Mouse (Mus musculus): ENCODE results near the gene Mtf1. TPM values are rescaled to one million over a fixed set of nuclear protein-coding genes. Genes with fewer than 3 reads are reported as not detected.

Mtf1 gene
- total RNA-seq (2015) (30.0 and 43.0 TPM in 2 replicates), total RNA-seq (2017) (27.8 and 35.8 TPM in 2 replicates)

DNA sequence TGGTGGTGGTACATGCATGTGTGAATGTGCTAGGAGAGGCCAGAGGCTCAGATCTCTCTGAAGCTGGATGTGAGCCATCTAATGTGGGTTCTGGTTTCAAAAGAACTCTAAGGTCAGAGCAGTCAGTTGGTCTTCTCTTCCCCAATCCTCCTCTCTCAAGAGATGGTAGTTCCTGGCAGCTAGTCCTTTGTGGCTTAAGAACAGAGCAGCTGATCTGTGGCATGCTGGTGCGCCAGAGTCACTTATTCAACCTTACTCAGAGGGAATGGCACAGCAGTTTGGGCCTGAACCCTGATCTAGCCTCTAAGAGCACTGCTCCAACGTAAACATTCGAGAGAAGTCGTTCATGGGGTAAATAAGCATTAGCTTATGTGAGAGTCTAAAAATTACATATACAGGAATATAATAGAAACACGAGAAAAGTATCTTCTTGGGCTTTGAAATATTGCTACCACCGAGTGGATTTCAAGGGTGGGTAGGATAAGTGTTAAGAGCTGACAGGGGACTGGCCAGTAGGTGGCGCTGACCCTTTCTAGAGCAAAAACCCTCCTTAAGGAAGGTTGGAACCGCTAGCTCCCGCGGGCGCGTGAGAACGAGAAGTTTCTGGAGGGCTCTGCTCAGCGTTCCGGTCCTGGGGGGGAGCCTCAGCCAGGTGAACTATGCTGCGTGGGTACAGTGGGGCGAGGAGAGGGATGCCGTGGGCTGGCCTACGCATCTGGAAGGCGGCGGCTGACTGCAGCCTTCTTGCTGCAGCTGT lies at the start of gene Mtf1:
Mtf1 (plus strand) TSS at position 553 of the 757 bp plus-strand sequence.
- ATAC-seq (replicated peaks; ENCODE audit: poor library complexity): peak; percentile 74

DNA sequence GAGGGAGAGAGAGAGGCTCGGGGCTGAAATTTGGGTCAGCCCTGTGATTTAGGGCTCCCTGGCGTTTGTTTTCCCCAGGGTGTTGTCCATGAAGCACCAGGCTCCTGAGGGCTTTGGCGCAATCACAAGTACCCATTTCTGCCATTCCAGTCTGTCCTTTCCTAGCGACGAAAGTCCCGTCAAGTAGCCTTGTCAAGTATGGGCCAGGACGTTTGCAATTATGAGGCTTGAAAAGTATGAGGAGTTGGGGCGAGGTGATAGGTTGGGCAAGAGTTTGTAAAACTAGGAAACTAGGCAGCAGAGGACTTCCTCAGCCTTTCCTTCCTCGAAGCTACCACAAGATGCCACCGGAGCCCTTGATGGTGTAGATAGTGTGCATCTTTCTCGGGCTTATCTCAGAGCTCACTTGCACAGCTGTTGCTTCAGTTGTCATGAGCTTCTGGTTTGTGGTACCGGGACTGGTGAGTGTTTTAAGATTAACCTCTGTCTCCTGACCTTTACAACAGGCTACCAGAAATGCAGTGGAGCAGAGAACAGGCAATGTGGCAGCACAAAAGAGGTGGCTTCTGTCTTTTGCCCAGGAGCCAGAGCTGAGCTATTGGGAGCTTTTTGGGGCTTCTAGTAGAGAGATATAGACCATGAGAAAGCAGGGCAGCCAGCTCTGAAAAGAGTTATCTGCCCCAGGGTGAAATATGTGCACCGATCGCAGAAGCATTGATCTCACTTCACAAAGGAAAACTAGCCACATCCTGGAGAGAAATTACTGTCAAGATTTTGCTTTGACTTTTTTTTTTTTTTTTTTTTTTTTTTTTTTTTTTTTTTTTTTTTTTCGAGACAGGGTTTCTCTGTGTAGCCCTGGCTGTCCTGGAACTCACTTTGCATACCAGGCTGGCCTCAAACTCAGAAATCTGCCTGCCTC lies 49.4 kb upstream of the Mtf1 start:
- ATAC-seq (replicated peaks; ENCODE audit: poor library complexity): peak; percentile 70

DNA sequence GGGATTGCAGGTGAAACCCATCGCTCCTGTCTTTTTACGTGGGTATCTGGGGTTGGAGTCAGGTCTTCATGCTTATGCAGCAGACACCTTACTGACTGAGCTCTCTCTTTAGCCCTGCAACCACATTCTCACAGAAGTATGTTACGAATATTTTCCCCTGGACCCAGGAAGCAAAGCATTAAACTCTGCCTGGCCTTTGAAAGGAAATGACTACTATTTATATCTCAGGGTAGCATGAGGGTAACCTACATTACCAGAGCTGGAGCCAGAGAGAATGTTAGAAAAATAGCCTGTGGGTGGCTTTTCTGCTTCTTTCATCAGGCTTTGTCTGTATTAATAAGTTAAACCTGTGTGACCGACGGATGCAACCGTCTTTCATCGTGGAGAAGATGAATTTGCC lies 46.4 kb upstream of the Mtf1 start:
- no peak for ATAC-seq (replicated peaks; ENCODE audit: poor library complexity)

- ATAC-seq (replicated peaks; ENCODE audit: poor library complexity): peak; percentile 90
Observed at GRCm38 (mm10) chr4:124759305-124759811, 42.5 kb upstream of the Mtf1 start.

- ATAC-seq (replicated peaks; ENCODE audit: poor library complexity): no peak
Observed at GRCm38 (mm10) chr4:124761201-124761600, 40.7 kb upstream of the Mtf1 start.

DNA sequence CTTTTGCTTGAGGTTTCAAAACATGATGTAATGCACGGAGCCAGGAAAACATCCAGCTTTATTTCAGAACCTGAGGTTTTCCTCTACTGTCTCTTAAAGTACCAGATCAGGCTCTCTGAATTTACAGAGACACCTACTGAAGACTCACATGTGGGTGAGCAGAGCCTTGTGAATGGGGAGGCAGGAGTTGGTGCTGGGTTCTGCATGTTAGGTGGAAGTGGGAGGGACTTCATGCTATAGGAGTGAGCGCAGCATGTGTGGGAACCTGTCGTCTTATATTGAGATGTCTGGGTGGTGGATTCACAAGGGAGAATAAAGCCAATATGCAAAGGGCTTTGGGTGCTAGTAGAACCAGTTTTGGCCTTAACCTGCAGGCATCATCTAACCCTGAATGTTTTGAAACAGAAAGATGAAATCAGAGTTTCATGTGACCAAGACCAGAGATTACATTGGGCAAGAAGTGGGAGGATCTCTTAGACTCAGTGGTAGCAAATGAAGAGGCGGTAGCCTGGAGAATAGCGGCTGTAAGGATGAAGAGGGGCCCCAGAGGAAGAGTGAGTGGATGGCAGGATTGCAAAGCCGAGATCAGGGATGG lies 38.9 kb upstream of the Mtf1 start:
- ATAC-seq (replicated peaks; ENCODE audit: poor library complexity): no peak

GRCm38 (mm10) chr4:124765802-124766565 lies 35.9 kb upstream of the Mtf1 start:
- no peak for ATAC-seq (replicated peaks; ENCODE audit: poor library complexity)

DNA sequence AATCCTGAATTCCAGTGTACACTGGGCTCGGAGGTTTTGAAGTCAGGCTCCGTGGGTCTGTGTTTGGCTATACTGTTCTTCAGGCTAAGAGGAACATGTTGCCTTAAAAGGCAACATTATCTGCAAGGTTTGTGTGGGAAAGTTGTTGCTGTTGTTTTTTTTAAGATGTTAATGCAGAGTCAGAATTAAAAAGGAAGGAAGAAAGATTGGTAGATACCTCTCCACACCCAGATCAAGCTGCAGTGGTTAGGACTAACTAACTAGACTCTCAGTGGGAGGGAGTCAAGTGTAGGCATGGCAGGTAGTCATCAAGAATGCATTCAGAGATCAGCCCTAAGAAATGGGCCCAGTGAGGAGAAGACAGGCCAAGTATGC lies 35.4 kb upstream of the Mtf1 start:
- 0 out of 2 replicates have a peak, but pooled peaks have one; percentile 6 for ATAC-seq (replicated peaks; ENCODE audit: poor library complexity)

DNA sequence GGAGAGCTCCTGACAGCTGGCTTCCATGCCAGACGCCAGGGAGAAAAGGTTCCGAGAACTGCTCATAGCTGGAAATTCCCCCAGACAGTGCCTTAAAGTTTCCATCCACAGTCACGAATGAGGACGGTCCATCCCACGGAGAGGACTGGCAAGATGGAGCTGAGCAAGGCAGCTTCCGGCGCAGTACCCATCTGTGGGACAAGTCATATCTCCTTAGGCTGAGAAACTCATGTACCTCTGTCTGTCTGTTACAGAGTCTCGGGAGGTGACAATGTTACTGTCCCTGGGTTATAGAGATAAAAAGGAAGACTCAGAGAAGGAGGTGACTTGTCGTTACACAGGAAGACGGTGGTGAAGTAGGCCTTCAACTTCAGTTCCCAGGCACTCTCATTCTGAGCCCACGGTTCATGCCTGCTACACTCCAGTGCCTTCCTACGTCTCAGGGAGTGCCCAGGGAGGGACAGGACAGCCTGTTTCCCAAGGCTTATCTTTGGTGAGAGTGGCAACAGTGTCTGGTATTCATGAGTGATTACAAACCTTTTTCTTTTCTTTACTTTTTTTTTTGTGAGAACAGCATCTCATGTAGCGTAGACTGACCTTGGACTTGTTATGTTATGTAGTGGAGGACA lies 32.8 kb upstream of the Mtf1 start:
- ATAC-seq (replicated peaks; ENCODE audit: poor library complexity): peak; percentile 66

GRCm38 (mm10) chr4:124770624-124771023 lies 31.3 kb upstream of the Mtf1 start:
- ATAC-seq (replicated peaks; ENCODE audit: poor library complexity): no peak

DNA sequence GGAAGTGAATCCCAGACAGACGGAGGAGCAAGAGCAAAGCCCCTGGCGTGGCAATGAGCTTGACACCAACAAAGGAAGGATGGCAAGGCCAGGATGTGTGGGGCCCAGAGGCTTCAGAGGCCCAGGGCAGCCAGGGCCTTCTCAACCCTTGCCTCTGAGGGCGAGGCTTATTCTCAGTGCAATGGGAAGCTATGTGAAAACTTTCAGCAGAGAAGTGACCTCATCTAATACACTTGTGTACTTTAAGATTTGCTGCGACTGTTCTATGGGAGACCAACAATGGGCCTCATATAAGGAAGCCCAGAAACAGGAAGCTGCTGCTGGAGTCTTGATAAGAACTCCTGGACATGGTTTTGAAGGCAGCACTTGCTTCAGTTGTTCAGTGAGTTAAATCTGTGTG lies 29.8 kb upstream of the Mtf1 start:
- ATAC-seq (replicated peaks; ENCODE audit: poor library complexity): peak; percentile 36

DNA sequence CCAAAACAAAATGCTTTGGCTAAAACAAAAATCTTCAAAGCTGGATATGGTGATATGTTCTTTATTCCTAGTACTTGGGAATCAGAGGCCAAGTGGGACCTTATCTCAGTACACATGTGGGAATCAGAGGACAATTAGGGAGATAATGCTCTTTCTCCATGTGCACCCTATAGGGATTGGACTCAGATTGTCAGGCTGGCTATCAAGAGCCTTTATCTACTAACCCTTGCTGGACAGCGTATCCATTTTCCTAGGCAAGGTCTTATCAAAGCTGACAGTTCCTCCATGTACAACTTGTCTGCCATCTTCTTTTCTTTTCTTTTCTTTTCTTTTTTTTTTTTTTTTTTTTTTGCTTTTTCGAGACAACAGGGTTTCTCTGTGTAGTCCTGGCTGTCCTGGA lies 28.5 kb upstream of the Mtf1 start:
- ATAC-seq (replicated peaks; ENCODE audit: poor library complexity): peak; percentile 7; the same call in 1 of the 2 replicates

- peak; percentile 6; the same call in 1 of the 2 replicates for ATAC-seq (replicated peaks; ENCODE audit: poor library complexity)
Observed at GRCm38 (mm10) chr4:124773995-124774394, 27.9 kb upstream of the Mtf1 start.

DNA sequence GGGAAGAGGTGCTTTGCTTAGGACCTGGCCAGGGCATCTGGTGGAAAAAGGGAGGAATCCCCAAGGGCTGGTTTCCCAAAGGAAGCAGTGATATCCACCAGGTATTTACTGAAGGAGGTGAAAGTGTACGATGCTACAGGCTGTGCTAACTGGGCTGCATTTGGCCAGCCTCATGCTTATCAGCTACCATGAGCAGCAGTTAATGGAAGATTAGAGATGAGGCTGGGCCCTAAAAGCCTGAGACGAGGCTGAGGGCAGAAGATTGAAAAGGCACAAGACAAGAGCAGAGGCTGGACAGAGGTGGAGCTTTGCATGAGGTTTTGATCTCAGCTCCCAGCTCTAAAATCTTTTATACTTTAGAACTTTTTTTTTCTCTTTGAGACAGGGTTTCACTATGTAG lies 27.5 kb upstream of the Mtf1 start:
- peak; percentile 85 for ATAC-seq (replicated peaks; ENCODE audit: poor library complexity)

GRCm38 (mm10) chr4:124781361-124781760 lies 20.5 kb upstream of the Mtf1 start:
- ATAC-seq (replicated peaks; ENCODE audit: poor library complexity): no peak

- ATAC-seq (replicated peaks; ENCODE audit: poor library complexity): no peak
Observed at GRCm38 (mm10) chr4:124782395-124782794, 19.5 kb upstream of the Mtf1 start.

GRCm38 (mm10) chr4:124783937-124784336 lies 18.0 kb upstream of the Mtf1 start:
- no peak for ATAC-seq (replicated peaks; ENCODE audit: poor library complexity)

DNA sequence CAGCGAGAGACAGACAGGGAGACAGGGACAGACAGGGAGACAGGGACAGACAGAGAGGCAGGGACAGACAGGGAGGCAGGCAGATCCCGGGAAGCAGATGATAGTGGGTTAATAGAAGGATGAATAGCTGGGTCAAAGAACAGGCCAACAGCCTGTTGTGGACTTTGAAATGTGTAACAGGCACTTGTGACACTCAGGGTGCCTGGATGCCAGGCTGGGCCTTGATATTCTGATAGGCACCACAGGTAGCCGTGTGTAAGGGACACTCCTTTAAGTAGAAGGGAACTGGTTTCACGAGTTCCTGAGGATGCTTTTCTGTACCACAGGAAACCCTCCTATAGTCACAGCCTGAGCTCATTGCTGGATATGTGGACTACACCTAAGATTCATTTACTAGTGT lies 11.9 kb upstream of the Mtf1 start:
- no peak for ATAC-seq (replicated peaks; ENCODE audit: poor library complexity)

- no peak for ATAC-seq (replicated peaks; ENCODE audit: poor library complexity)
Observed at GRCm38 (mm10) chr4:124792114-124792513, 9.8 kb upstream of the Mtf1 start.

GRCm38 (mm10) chr4:124796141-124796540 lies 5.8 kb upstream of the Mtf1 start:
- ATAC-seq (replicated peaks; ENCODE audit: poor library complexity): no peak

All from megakaryocyte progenitor cell, adult 5-6 weeks (primary cell).